Mouse (Mus musculus) heart, postnatal 0 days (tissue): ENCODE measurements at regions not wholly inside any gene's neighbourhood (a gene's known extent, or its start where the extent isn't known, plus 50 kb on each side); places are given as distances from the start of the nearest gene placed in this dataset.
A peak's percentile ranks its signal among the peaks of the same experiment; 100 is the strongest.

Source experiments
- ATAC-seq: fragments of 200-750 bp; cut with Nextera tagmentation; 2 replicates; pipeline ENCODE4 v1.8.0; 2017; ENCODE audit warnings: low read depth, moderate number of reproducible peaks, moderate library complexity; ENCODE audit not compliant: insufficient read depth
- DNase-seq: peaks from one replicate; pipeline ENCODE4 v3.0.0-alpha.2; 2016; ENCODE audit warnings: low spot score
- H3K27ac ChIP-seq: fragments of 300-500 bp; sonication (generic); 2 replicates; pipeline ENCODE4 v1.5.1; 2014; ENCODE audit warnings: low read depth, mild to moderate bottlenecking
- H3K27me3 ChIP-seq: fragments of 300-500 bp; sonication (generic); 2 replicates; pipeline ENCODE4 v1.6.1; 2014; ENCODE audit warnings: low read length, mixed read lengths; ENCODE audit not compliant: control insufficient read depth, insufficient read depth
- H3K36me3 ChIP-seq: fragments of 300-500 bp; sonication (generic); replicated peaks from 2 replicates; pipeline ENCODE4 v1.6.1; 2014; ENCODE audit warnings: low read length, mixed read lengths; ENCODE audit not compliant: control insufficient read depth, insufficient read depth
- H3K4me1 ChIP-seq: fragments of 300-500 bp; sonication (generic); 2 replicates; pipeline ENCODE4 v1.6.1; 2014; ENCODE audit warnings: antibody characterized with exemption; ENCODE audit not compliant: control insufficient read depth, insufficient read depth
- H3K4me2 ChIP-seq: fragments of 300-500 bp; sonication (generic); 2 replicates; pipeline ENCODE4 v1.6.1; 2014; ENCODE audit warnings: low read depth, mild to moderate bottlenecking, low read length, moderate library complexity
- H3K4me3 ChIP-seq: fragments of 300-500 bp; sonication (generic); 2 replicates; pipeline ENCODE4 v1.5.1; 2014; ENCODE audit warnings: low read depth, low read length
- H3K9ac ChIP-seq: fragments of 300-500 bp; sonication (generic); replicated peaks from 2 replicates; pipeline ENCODE4 v1.6.1; 2014; ENCODE audit warnings: low read depth, low read length, mixed read lengths
- H3K9me3 ChIP-seq: fragments of 300-500 bp; sonication (generic); replicated peaks from 2 replicates; pipeline ENCODE4 v1.6.1; 2016; ENCODE audit warnings: low read length; ENCODE audit not compliant: control insufficient read depth
- CTCF ChIP-seq: IDR thresholded peaks from 2 replicates; pipeline ENCODE4 v1.5.1; 2016; ENCODE audit warnings: antibody characterized with exemption, control low read depth, low read depth
- EP300 ChIP-seq: IDR thresholded peaks from 2 replicates; pipeline ENCODE4 v1.6.1; 2016; ENCODE audit warnings: antibody characterized with exemption, low read depth
- WGBS: fragments of 180-500 bp; shearing (Covaris S2); extraction: QIAGEN DNeasy Blood & Tissue Kit; methylation state at CpG from one replicate; pipeline ENCODE4 v1.1.7; 2014; 5-methylcytosine and 5-hydroxymethylcytosine counted together

DNA sequence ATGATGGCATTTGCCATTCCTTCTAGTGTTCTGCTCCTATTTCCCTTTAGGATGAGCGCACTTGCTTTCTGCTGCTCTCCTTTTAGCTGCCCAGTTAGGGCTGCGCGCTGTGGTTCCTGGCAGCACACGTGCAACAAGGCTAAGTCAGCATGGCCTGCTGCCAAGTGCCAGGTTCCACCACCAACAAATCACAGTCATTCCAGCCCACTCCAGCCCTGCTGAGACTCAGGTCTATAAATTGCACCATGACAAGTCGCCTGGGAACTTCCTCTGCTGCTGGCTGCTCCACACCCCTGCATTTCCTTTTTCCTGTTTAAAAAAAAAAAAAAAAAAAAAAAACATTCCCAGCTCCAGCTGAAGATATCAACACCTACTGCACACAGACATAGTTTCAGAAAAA is 69.2 kb upstream of the Ptch1 start:
- Histone ChIP-seq H3K9me3 (no peaks in the 10 kb centered on the region), H3K4me1 (peaks cover 13% of the 10 kb centered on the region; the same call in 1 of the 2 replicates), H3K9ac (no peak overlapping the region), H3K4me3 (no peak overlapping the region), H3K4me2 (peak overlapping the region; percentile 50), H3K27me3 (no peaks in the 10 kb centered on the region), H3K36me3 (no peaks in the 10 kb centered on the region), H3K27ac (peak overlapping the region; percentile 96)
- 6% methylated on average over 5 of the region's 5 CpGs for WGBS
- no peak for TF ChIP-seq CTCF
- TF ChIP-seq EP300 = peak; percentile 87; the same call in 1 of the 2 replicates
- ATAC-seq (peak; percentile 97), DNase-seq (peak; percentile 98)

DNA sequence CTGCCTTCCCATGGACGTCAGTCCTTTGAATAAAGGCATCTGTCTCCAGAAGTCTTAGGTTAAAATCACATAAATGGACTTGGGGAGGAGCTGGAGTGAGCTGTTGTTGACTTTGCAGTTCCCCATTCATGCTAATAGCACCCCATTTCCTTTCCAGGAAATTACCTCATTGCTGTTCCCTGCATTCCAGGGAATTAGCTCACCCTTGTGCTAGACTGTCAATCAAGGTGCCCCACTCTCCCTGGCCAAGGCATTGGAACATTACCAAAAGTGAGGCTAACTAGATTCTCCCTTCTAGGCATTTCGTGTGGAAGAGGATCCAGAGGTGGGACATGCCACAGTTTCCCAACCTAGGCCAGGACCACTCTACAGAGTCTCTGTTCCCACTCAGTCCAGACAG is 70.0 kb upstream of the Ptch1 start:
- WGBS = 38% methylated on average over 2 of the region's 2 CpGs

DNA sequence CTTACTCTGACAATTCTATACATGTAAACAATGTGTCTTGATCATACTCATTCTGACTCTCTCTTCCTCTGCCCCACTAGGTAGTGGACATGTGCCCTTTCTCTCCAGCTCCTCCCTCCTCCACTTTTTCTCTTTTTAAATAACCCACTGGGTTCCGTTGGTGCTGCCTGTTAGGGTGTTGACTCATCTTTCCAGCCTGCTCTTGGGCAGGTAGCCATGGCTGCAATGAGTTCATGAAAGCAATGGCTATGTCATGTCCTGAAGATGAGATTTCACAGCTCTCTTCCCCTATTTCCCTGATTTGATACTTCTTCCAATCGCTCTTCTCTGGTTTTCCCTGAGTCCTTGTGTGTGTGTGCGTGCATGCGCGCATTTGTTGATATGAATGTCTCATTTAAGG is 70.9 kb upstream of the Ptch1 start:
- Histone ChIP-seq H3K4me2 (no peak overlapping the region), H3K4me3 (no peak overlapping the region), H3K27me3 (no peaks in the 10 kb centered on the region), H3K27ac (no peak overlapping the region), H3K36me3 (no peaks in the 10 kb centered on the region), H3K4me1 (peaks cover 13% of the 10 kb centered on the region; the same call in 1 of the 2 replicates), H3K9ac (no peak overlapping the region), H3K9me3 (no peaks in the 10 kb centered on the region)
- ATAC-seq = no peak
- no peak for DNase-seq
- TF ChIP-seq CTCF = no peak
- no peak for TF ChIP-seq EP300
- 85% methylated on average over 5 of the region's 5 CpGs for WGBS

More for the DNA sequence above, 70.0 kb upstream of the Ptch1 start:
- ATAC-seq (peak; percentile 49; the same call in 1 of the 2 replicates), DNase-seq (peak; percentile 77)
- Histone ChIP-seq H3K4me3 (no peak overlapping the region), H3K27me3 (no peaks in the 10 kb centered on the region), H3K27ac (peak overlapping the region; percentile 96), H3K4me2 (no peak overlapping the region), H3K9ac (0 out of 2 replicates have a peak overlapping the region, but pooled peaks have one; percentile 23), H3K9me3 (no peaks in the 10 kb centered on the region), H3K36me3 (no peaks in the 10 kb centered on the region), H3K4me1 (peaks cover 13% of the 10 kb centered on the region; the same call in 1 of the 2 replicates)
- TF ChIP-seq CTCF (no peak), EP300 (no peak)

DNA sequence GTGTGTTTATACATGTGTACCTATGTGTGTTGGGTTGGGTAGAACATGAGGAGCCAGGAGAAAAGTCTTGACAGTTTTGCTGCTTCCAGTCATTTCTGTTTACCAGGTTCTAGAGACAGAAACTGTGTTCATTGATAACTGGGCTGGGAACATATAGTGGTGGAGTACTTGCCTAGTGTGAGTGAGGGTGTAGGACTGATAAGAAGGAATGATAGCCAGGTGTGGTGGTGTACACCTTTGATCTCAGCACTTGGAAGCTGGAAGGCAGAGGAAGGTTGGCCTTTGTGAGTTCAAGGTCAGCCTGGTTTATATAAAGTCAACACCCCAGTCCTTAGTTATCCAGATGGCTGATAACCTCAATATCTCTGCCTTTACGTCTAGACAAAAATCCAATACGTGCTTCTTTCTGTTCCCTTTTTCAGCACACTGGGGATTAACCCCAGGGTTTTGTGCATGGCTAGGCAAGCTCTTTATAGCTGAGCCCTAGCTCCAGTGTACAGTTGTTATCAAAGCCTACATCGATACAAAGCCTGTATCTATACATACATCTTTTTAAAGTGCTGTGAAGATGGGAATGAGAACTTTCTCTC is 75.8 kb upstream of the Ptch1 start:
- Histone ChIP-seq H3K9me3 (no peaks in the 10 kb centered on the region), H3K4me1 (no peaks in the 10 kb centered on the region), H3K36me3 (no peaks in the 10 kb centered on the region), H3K27ac (no peak overlapping the region), H3K4me3 (no peak overlapping the region), H3K4me2 (no peak overlapping the region), H3K27me3 (no peaks in the 10 kb centered on the region), H3K9ac (no peak overlapping the region)
- WGBS = 47% methylated on average over 3 of the region's 3 CpGs
- ATAC-seq (no peak), DNase-seq (no peak)
- no peak for TF ChIP-seq CTCF
- TF ChIP-seq EP300 = no peak

DNA sequence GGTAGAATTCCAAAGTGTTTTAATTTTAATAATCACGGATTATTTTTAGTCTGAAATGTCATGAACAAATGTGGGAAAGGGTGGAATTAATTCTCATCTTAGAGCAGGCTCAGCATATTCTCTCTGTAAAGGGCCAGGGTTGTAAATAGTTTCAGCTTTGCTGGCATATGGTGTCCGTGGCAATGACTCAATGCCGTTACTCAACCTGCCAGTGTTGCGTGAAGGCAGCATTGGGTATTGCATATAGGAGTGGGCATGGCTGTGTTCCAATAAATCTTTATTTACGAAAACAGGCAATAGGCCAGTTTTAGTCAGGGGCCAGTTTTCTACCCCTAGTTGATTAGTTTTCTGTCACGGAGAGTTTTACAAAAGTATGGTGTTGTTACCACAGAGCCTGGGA is 81.1 kb upstream of the Ptch1 start:
- Histone ChIP-seq H3K27me3 (no peaks in the 10 kb centered on the region), H3K27ac (no peak overlapping the region), H3K4me1 (no peaks in the 10 kb centered on the region), H3K4me2 (no peak overlapping the region), H3K36me3 (no peaks in the 10 kb centered on the region), H3K9ac (no peak overlapping the region), H3K9me3 (no peaks in the 10 kb centered on the region), H3K4me3 (no peak overlapping the region)
- DNase-seq (no peak), ATAC-seq (no peak)
- WGBS = 87% methylated on average over 6 of the region's 6 CpGs
- TF ChIP-seq EP300 (no peak), CTCF (no peak)

DNA sequence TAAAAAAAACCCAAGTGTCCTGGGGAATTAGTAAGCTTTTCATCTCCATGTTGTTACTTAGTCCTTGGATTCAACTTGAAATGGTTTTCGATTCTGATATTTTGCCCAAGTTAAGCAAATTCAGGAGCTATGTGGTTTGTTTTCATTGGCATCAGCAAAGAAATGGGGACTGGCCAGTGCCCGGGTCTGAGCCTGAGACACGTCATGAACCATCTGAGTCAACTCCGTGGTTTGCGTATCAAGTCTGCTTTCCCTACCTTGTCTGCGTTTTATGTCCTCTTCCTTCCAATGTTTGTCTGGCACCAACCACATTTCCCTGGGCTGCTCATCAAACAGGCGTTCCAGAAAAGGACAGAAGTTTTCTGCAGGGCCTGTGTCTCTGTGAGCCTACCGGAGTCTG is 83.7 kb upstream of the Ptch1 start:
- no peaks in the 10 kb centered on the region for H3K9me3 ChIP-seq
- H3K36me3 ChIP-seq = no peaks in the 10 kb centered on the region
- H3K4me2 ChIP-seq = no peak overlapping the region
- DNase-seq (no peak), ATAC-seq (no peak)
- no peak overlapping the region for H3K27ac ChIP-seq
- H3K27me3 ChIP-seq = no peaks in the 10 kb centered on the region
- no peak overlapping the region for H3K4me3 ChIP-seq
- TF ChIP-seq CTCF (no peak), EP300 (no peak)
- no peak overlapping the region for H3K9ac ChIP-seq
- no peaks in the 10 kb centered on the region for H3K4me1 ChIP-seq
- WGBS = 76% methylated on average over 8 of the region's 8 CpGs
